Mouse (Mus musculus) ES-E14 (cell line): ENCODE results near the gene Mia2. TPM values are rescaled to one million over a fixed set of nuclear protein-coding genes. Genes with fewer than 3 reads are reported as not detected.

ENCODE experiments used
- DNase-seq: peaks from one replicate; pipeline ENCODE4 v3.0.0-alpha.2; 2013; ENCODE audit warnings: low read depth, low spot score
- H3K27ac ChIP-seq: 2 replicates; pipeline ENCODE4 v1.5.1; 2012; ENCODE audit warnings: low read depth, mild to moderate bottlenecking, low read length, moderate library complexity, mixed read lengths; ENCODE audit not compliant: poor library complexity, insufficient read depth, severe bottlenecking
- H3K36me3 ChIP-seq: 2 replicates; pipeline ENCODE4 v1.6.1; 2012; ENCODE audit warnings: mild to moderate bottlenecking, low read length, moderate library complexity, mixed read lengths; ENCODE audit not compliant: control insufficient read depth, poor library complexity, insufficient read depth, severe bottlenecking
- H3K4me1 ChIP-seq, 2 experiments: fragments of 150-350 bp in 1 of 2; sonication (generic) in 1 of 2; 2 replicates each; pipeline ENCODE4 v1.6.1; 2012; ENCODE audit warnings: low read length in 2 of 2, mild to moderate bottlenecking in 1 of 2, mixed read lengths in 1 of 2; ENCODE audit not compliant: control insufficient read depth in 2 of 2, insufficient read depth in 2 of 2, poor library complexity in 1 of 2
- H3K4me3 ChIP-seq, 2 experiments: fragments of 150-350 bp in 1 of 2; sonication (generic) in 1 of 2; 2 replicates each; pipeline ENCODE4 v1.5.1; 2012; ENCODE audit warnings: low read length in 2 of 2, low read depth in 1 of 2, mild to moderate bottlenecking in 1 of 2, mixed read lengths in 1 of 2; ENCODE audit not compliant: insufficient read depth in 1 of 2, poor library complexity in 1 of 2, severe bottlenecking in 1 of 2
- H3K9ac ChIP-seq: 2 replicates; pipeline ENCODE4 v1.6.1; 2012; ENCODE audit warnings: low read depth, mild to moderate bottlenecking, low read length, mixed read lengths; ENCODE audit not compliant: poor library complexity, insufficient read depth, severe bottlenecking
- H3K9me3 ChIP-seq: fragments of 150-350 bp; sonication (generic); 2 replicates; pipeline ENCODE4 v1.6.1; 2012; ENCODE audit warnings: low read depth, mild to moderate bottlenecking, low read length; ENCODE audit not compliant: control insufficient read depth, insufficient read depth
- CHD2 ChIP-seq: IDR thresholded peaks from 2 replicates; pipeline ENCODE4 v1.6.1; 2014; ENCODE audit warnings: mild to moderate bottlenecking, low read depth, low read length, inconsistent platforms
- HCFC1 ChIP-seq: IDR thresholded peaks from 2 replicates; pipeline ENCODE4 v1.6.1; 2012; ENCODE audit warnings: low read length, inconsistent platforms, borderline replicate concordance; ENCODE audit not compliant: insufficient read depth
- MAFK ChIP-seq: IDR thresholded peaks from 2 replicates; pipeline ENCODE4 v1.6.1; 2014; ENCODE audit warnings: mild to moderate bottlenecking, low read depth, low read length, inconsistent platforms; ENCODE audit not compliant: insufficient read depth
- ZC3H11A ChIP-seq: IDR thresholded peaks from 2 replicates; pipeline ENCODE4 v1.6.1; 2012; ENCODE audit warnings: low read depth, mild to moderate bottlenecking, inconsistent platforms, low read length, borderline replicate concordance
- ZNF384 ChIP-seq: IDR thresholded peaks from 2 replicates; pipeline ENCODE4 v1.6.1; 2012; ENCODE audit warnings: low read depth, low read length, inconsistent platforms
- in situ Hi-C, 2 experiments: fragments of 600-800 bp; cut with MboI; formaldehyde crosslinking; loops; one replicate each; pipeline ENCODE4 v1.15.1; 2025; ENCODE audit warnings: low sequenced_read_pairs in 2 of 2, inconsistent platforms in 1 of 2; ENCODE audit not compliant: unreplicated experiment in 2 of 2
- total RNA-seq: library from RNA; depleted of rRNA; stranded (reverse); fragments of 300-350 nt; gene quantifications from 2 replicates; pipeline ENCODE4 v1.2.3, GENCODE M21; 2012

The Mia2 gene
- total RNA-seq, 1 experiment, result 45.8 TPM

DNA sequence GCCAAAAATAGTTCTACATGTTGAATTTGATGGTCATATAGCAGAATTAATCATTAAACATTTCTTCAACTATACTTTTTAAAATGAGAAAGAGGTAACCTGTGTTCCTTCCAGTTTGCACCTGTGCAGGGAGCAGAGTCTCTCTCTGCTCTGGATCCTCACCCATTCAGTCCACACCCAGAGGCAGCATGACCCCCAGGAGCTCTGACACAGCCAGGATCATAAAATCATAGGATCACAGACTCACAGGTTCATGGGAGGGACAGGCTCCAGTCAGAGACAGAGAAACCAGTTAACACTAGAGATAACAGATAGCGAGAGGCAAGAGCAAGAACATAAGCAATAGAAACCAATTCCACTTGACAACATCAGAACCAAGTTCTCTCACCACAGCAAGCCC is 112.2 kb downstream of the Mia2 start:
- in situ Hi-C loops, result no loop called here
- TF ChIP-seq MAFK (no peak), CHD2 (no peak), ZC3H11A (no peak), HCFC1 (no peak), ZNF384 (no peak)

DNA sequence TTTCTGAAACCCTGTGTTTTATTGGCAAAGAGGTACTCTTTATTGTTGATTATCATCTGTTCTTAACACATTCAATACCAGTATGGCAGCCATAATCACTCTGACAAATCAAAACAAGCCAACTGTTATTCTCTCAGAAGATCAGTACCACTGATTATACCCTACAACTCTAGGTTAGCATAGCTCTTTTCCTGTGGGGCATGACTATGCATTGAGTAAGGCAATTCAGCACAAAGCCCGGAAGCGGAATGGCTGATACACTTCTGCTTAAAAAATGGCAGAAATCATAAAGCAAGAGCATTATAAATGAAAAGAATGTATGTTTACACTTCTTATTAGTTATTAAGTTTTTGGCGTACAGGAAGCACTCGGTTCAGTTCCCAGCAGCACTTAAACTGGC is 120.6 kb downstream of the Mia2 start:
- DNase-seq, result no peak
- Histone ChIP-seq H3K4me3 (no peak overlapping the region), H3K9me3 (no peaks in the 10 kb centered on the region), H3K36me3 (no peaks in the 10 kb centered on the region), H3K4me1 (peaks cover 2 to 4% of the 10 kb centered on the region in 2 experiments; a peak in 3 of 4 replicates), H3K9ac (no peak overlapping the region), H3K27ac (no peak overlapping the region)
- in situ Hi-C loops, result no loop called here
- TF ChIP-seq HCFC1, result no peak
- TF ChIP-seq ZNF384, result no peak
- TF ChIP-seq MAFK, result no peak
- TF ChIP-seq CHD2, result no peak
- no peak for TF ChIP-seq ZC3H11A

More for the DNA sequence above, 112.2 kb downstream of the Mia2 start:
- Histone ChIP-seq H3K36me3 (peaks cover 3% of the 10 kb centered on the region; the same call in 1 of the 2 replicates), H3K27ac (no peak overlapping the region), H3K9ac (no peak overlapping the region), H3K4me1 (no peaks in the 10 kb centered on the region), H3K9me3 (no peaks in the 10 kb centered on the region), H3K4me3 (no peak overlapping the region)
- DNase-seq, result no peak

DNA sequence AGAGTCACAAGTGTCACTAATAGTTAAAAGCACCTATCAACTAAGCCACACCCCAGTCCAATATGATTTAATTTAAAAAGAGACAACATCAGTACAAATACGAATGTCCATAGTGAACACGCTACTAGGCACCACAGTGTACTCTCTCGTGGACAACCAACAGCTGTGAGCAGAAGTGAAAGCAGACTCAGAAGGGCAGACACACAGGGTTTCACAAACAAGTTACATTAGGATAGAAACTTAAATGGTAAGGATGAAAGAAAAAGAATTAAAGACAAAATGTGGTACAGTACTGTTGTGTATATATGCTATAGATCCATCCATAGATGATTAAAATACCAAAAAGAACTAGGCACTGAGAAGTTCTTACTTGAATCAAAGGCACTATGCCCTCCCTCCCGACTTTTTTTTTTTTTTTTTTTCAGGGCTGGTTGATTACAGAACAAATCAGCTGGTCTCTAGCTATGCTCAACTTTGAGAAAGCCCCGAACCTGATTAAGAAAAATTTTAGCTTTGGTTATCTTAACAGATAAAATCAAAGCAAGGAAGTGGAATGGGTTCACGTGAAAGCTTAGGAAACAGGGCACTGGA is 121.2 kb downstream of the Mia2 start:
- H3K9me3 ChIP-seq, result no peaks in the 10 kb centered on the region
- no peaks in the 10 kb centered on the region for H3K36me3 ChIP-seq
- no peak for TF ChIP-seq ZNF384
- no peak for TF ChIP-seq MAFK
- TF ChIP-seq HCFC1, result no peak
- no peak for TF ChIP-seq CHD2
- TF ChIP-seq ZC3H11A, result no peak
- peaks cover 2 to 4% of the 10 kb centered on the region in 2 experiments; a peak in 3 of 4 replicates for H3K4me1 ChIP-seq
- no peak for DNase-seq
- in situ Hi-C loops, result no loop called here
- no peak overlapping the region for H3K9ac ChIP-seq
- no peak overlapping the region for H3K27ac ChIP-seq
- H3K4me3 ChIP-seq, result no peak overlapping the region

DNA sequence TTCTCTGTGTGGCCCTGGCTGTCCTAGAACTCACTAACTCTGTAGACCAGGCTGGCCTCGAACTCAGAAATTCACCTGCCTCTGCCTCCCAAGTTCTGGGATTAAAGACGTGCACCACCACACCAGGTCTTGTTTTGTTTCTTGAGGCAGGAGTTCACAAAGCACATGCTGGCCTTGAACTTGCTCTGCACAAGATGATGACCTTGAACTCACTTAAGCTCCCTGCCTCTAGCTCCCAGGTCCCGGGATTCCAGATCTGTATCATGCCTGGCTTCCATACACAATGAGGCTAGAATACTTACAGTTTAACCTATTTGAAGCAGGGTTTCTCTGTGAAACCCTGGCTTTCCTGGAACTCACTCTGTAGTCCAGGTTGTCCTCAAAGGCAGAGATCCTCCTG is 121.7 kb downstream of the Mia2 start:
- Histone ChIP-seq H3K9me3 (no peaks in the 10 kb centered on the region), H3K36me3 (no peaks in the 10 kb centered on the region), H3K4me1 (peaks cover 2 to 4% of the 10 kb centered on the region in 2 experiments; a peak in 3 of 4 replicates), H3K9ac (no peak overlapping the region), H3K4me3 (no peak overlapping the region), H3K27ac (no peak overlapping the region)
- in situ Hi-C loops, result no loop called here
- no peak for DNase-seq
- no peak for TF ChIP-seq CHD2
- no peak for TF ChIP-seq ZC3H11A
- no peak for TF ChIP-seq ZNF384
- TF ChIP-seq MAFK, result no peak
- TF ChIP-seq HCFC1, result no peak
